Mouse (Mus musculus): Measurements from ENCODE around the gene Ndufb8. TPM values are rescaled to one million over a fixed set of nuclear protein-coding genes. Genes with fewer than 3 reads are reported as not detected.
A peak's percentile ranks its signal among the peaks of the same experiment; 100 is the strongest.

The Ndufb8 gene
- polyA plus RNA-seq, 1 experiment from 2014 or later = 428 TPM

DNA sequence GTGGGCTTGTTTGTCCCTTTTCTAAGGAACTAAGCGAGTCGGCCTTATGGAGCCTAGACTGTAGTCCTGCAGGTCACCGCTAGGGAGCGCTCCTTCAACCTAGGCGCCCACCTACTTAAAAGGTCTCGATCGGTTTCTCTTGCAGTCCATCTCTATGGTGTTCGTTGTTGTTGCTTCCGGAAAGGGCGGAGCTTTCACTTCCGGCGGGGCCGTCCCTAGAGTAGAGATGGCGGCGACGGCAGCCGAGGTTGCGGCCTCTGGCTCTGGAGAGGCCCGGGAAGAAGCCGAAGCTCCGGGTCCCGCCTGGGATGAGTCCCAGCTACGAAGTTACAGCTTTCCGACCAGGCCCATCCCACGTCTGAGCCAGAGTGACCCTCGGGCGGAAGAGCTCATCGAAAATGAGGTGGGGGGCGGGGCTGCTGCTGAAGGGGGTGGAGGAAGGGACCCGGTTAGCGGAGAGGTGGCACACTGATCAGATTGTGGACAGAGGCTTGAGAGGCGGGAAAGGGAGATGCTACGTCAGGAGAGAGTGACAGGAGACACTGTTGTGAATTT lies 7.5 kb upstream of the Ndufb8 start, which contains the start of gene Hif1an:
Hif1an (plus strand) TSS at position 199 of the 555 bp plus-strand sequence.
- peak; percentile 98 for ATAC-seq (replicated peaks)
- Histone ChIP-seq H3K4me1 (peaks cover 26% of the 10 kb centered on the region), H3K36me3 (peaks cover 26% of the 10 kb centered on the region), H3K27me3 (peaks cover 7% of the 10 kb centered on the region; the same call in 1 of the 2 replicates), H3K4me2 (replicated peaks) (peak within 1 kb of the TSS; percentile 79), H3K9ac (replicated peaks) (peak within 1 kb of the TSS; percentile 75), H3K4me3 (peak within 1 kb of the TSS; percentile 82), H3K9me3 (no peaks in the 10 kb centered on the region), H3K27ac (replicated peaks) (peak within 1 kb of the TSS; percentile 79)
- WGBS = under 1% methylated on average over 33 of the region's 33 CpGs

DNA sequence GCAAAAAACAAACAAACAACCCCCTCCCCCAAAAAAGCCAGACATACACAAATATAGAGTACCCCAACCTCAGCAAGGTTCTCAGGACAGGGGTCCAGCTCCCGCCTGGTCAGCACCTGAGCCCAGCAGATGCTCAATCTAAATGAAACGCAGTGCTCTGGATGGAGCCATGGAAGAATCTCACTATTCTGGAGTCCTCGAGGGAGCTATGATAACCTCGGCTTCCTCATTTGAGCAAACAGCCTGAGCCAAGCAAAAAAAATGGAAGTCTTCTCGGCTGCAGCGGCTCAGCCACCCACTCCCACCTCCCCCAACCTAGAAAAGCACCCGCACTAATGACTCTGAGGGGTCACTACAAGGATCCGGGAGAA lies 765 bp downstream of the Ndufb8 start:
- ATAC-seq (replicated peaks) = peak; percentile 60
- 0 out of 2 replicates have a peak overlapping the region, but pooled peaks have one; percentile 62 for H3K27ac ChIP-seq (replicated peaks)
- whole genome bisulfite sequencing = 5% methylated on average over 8 of the region's 8 CpGs

DNA sequence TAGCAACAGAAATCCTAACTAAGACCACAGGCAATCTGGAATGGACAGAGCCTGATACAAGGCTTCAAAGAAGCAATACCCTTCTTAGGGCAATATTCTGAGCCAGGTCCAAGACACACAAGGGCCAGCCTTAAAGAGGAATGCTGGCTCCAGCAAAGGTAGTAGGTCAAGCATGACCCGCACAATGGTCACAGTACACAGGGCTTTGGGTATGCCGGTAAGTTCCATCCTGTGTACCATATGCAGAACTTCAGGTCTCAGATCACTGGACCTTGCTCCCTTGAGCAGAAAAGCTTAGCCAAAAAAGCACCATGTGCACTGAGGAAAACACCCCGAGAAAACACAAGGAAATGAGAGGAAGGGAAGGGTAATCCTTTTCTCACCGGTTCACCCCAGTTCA lies 2.0 kb downstream of the Ndufb8 start:
- 0 out of 2 replicates have a peak, but pooled peaks cover under 1% of the 10 kb centered on the region for H3K27me3 ChIP-seq
- H3K36me3 ChIP-seq = peaks cover 47% of the 10 kb centered on the region
- 92% methylated on average over 4 of the region's 4 CpGs for WGBS
- no peak overlapping the region for H3K27ac ChIP-seq (replicated peaks)
- peaks cover 21% of the 10 kb centered on the region for H3K4me1 ChIP-seq
- no peak for ATAC-seq (replicated peaks)
- H3K4me2 ChIP-seq (replicated peaks) = no peak overlapping the region
- no peak overlapping the region for H3K9ac ChIP-seq (replicated peaks)
- no peak overlapping the region for H3K4me3 ChIP-seq
- no peaks in the 10 kb centered on the region for H3K9me3 ChIP-seq

More for the DNA sequence above, 765 bp downstream of the Ndufb8 start:
- Histone ChIP-seq H3K9ac (replicated peaks) (peak overlapping the region; percentile 86), H3K27me3 (peaks cover 7% of the 10 kb centered on the region; the same call in 1 of the 2 replicates), H3K4me3 (peak overlapping the region; percentile 80), H3K4me1 (peaks cover 21% of the 10 kb centered on the region), H3K36me3 (peaks cover 35% of the 10 kb centered on the region), H3K4me2 (replicated peaks) (peak overlapping the region; percentile 68), H3K9me3 (no peaks in the 10 kb centered on the region)

DNA sequence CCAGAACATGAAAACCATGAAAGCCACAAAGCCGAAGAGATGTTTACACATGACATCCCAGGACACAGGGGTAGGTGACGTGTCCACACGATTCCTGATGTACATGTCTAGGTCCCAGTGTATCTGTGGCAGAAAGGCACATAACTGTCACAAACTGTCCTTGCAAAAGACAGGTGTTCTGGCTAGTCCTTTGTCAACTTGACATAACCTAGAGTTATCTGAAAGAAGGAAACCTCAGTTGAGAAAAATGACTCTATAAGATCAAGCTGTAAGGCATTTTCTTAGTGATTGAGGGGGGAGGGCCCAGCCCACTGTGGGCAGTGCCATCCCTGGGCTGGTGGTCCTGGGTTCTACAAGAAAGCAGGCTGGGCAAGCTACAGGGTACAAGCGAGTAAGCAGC lies 2.5 kb downstream of the Ndufb8 start, which contains the start of gene Gm20538:
Gm20538 (minus strand) TSS at position 101 of the 400 bp plus-strand sequence.
- no peak for ATAC-seq (replicated peaks)
- WGBS = 95% methylated on average over 4 of the region's 4 CpGs
- no peak within 1 kb of the TSS; the same call in 1 of the 2 replicates for H3K4me2 ChIP-seq (replicated peaks)
- no peak within 1 kb of the TSS for H3K27ac ChIP-seq (replicated peaks)
- H3K4me3 ChIP-seq = no peak within 1 kb of the TSS
- no peaks in the 10 kb centered on the region for H3K27me3 ChIP-seq
- no peaks in the 10 kb centered on the region for H3K9me3 ChIP-seq
- H3K4me1 ChIP-seq = peaks cover 21% of the 10 kb centered on the region
- no peak within 1 kb of the TSS for H3K9ac ChIP-seq (replicated peaks)
- H3K36me3 ChIP-seq = peaks cover 53% of the 10 kb centered on the region

DNA sequence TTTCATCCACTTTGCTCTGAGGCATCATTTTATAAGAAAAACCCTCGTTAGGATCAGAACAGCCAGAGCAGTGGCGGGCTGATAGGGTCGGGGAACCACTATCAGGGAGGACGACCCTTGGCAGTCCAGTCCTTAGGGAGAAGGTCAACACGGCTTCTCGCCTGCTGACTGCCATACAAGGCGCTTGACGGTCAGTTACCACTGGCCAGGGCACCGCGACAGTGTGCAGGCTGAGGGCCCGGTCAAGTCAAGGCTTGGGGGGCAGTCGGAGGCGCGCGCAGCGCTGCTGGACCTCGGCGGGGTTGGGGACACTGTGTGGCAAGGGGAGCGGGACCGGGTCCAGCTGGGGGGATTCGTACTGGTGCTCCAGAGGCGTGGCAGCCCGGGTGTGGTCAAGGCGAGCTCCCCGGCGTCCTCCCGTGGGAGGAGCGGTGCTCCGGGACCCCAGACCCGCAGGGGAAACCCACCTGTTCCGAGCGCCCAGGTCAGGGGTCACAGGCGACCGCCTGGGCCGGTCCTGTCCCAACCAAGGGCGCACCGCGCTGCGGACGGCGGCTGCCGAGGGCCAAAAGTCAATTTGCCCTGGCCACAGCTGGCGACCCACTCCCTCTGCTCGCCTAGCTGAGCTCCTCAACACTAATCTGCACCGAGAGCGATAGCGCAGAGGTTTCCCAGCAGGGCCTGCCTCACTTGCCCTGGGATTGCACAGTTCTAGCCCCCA lies 9.8 kb downstream of the Ndufb8 start, which contains the start of gene Sec31b:
Sec31b (minus strand) TSS at position 544 of the 721 bp plus-strand sequence.
- Histone ChIP-seq H3K9me3 (0 out of 2 replicates have a peak, but pooled peaks cover under 1% of the 10 kb centered on the region), H3K4me2 (replicated peaks) (peak within 1 kb of the TSS; percentile 36), H3K4me3 (peak within 1 kb of the TSS; percentile 24), H3K27me3 (peaks cover 36% of the 10 kb centered on the region), H3K36me3 (peaks cover 28% of the 10 kb centered on the region), H3K27ac (replicated peaks) (no peak within 1 kb of the TSS), H3K9ac (replicated peaks) (0 out of 2 replicates have a peak within 1 kb of the TSS, but pooled peaks have one; percentile 8), H3K4me1 (peaks cover 8% of the 10 kb centered on the region)
- 0 out of 2 replicates have a peak, but pooled peaks have one; percentile 26 for ATAC-seq (replicated peaks)
- under 1% methylated on average over 47 of the region's 47 CpGs for WGBS

DNA sequence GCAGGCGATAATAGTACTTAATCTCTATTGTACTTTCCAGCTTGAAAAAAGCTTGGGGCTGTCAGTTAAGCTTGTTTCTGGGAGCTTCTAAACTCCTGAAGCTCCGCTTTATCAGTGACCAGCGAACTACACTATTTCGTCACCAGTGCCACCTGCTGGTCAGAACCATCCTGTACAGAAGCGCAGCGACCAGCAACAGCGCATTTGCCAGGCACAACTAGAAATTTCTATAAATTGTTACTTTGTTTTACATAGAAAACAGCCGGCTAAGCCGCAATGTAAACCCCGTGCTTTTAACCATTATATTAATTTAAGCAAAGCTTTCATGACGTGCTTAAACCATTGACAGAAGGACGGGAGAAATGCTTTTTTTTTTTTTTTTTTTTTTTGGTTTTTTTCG lies 10.5 kb downstream of the Ndufb8 start:
- Histone ChIP-seq H3K9me3 (0 out of 2 replicates have a peak, but pooled peaks cover 4% of the 10 kb centered on the region), H3K9ac (replicated peaks) (no peak overlapping the region), H3K36me3 (peaks cover 21% of the 10 kb centered on the region), H3K27ac (replicated peaks) (no peak overlapping the region), H3K4me2 (replicated peaks) (peak overlapping the region; percentile 36; the same call in 1 of the 2 replicates), H3K4me3 (no peak overlapping the region), H3K27me3 (peaks cover 36% of the 10 kb centered on the region), H3K4me1 (peaks cover 8% of the 10 kb centered on the region)
- ATAC-seq (replicated peaks) = no peak
- WGBS = 2% methylated on average over 13 of the region's 13 CpGs

DNA sequence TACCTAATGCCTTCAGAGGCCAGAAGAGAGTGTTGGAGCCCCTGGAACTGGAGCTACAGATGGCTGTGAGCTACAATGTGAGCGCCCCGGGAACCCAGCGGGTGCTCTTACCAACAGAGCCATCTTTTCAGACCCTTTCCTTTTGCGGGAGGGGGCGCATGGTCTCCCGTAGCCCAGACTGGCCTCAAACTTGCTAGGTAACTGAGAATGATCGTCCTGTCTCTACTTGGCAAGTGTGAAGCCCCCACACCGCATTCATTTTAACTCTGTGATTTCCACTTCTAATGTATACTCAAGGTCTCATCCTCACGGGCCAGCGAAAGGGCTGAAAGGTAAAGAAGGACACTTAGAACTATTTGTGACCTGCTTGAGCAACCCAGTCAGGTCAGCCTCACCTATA lies 10.9 kb downstream of the Ndufb8 start:
- H3K27me3 ChIP-seq = peaks cover 36% of the 10 kb centered on the region
- no peak overlapping the region for H3K4me2 ChIP-seq (replicated peaks)
- ATAC-seq (replicated peaks) = no peak
- no peak overlapping the region for H3K27ac ChIP-seq (replicated peaks)
- 49% methylated on average over 10 of the region's 10 CpGs for WGBS
- H3K36me3 ChIP-seq = peaks cover 17% of the 10 kb centered on the region
- H3K4me3 ChIP-seq = no peak overlapping the region
- H3K4me1 ChIP-seq = peaks cover 8% of the 10 kb centered on the region
- H3K9me3 ChIP-seq = 0 out of 2 replicates have a peak, but pooled peaks cover 4% of the 10 kb centered on the region
- H3K9ac ChIP-seq (replicated peaks) = no peak overlapping the region

DNA sequence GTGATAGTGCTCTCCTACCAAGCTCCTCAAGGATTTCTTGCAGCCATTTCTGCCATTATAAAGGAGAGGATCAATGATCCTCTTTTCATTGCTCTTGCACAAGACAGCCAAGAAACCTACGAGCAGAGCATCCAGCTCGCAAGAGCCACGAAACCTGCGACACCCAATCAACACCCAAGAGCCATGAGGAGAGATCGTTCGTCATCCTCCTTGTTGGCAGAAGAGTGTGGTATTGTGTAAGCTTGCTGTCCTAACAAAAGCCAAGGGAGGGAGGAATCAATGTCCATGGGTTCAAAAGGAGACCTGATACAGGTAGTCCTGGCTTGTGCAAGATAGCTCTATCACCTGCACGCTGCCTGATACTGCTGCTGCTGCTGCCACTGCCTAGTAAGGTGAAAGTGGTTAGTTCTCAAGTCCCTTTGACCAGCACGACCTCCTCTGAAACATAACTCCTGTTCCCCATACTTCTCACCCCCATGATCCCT lies 12.5 kb downstream of the Ndufb8 start:
- Histone ChIP-seq H3K4me2 (replicated peaks) (no peak overlapping the region), H3K27ac (replicated peaks) (no peak overlapping the region), H3K9me3 (0 out of 2 replicates have a peak, but pooled peaks cover 4% of the 10 kb centered on the region), H3K9ac (replicated peaks) (no peak overlapping the region), H3K4me1 (peaks cover 8% of the 10 kb centered on the region), H3K27me3 (peaks cover 36% of the 10 kb centered on the region), H3K36me3 (peaks cover under 1% of the 10 kb centered on the region; the same call in 1 of the 2 replicates), H3K4me3 (no peak overlapping the region)
- no peak for ATAC-seq (replicated peaks)
- WGBS = 89% methylated on average over 8 of the region's 8 CpGs

DNA sequence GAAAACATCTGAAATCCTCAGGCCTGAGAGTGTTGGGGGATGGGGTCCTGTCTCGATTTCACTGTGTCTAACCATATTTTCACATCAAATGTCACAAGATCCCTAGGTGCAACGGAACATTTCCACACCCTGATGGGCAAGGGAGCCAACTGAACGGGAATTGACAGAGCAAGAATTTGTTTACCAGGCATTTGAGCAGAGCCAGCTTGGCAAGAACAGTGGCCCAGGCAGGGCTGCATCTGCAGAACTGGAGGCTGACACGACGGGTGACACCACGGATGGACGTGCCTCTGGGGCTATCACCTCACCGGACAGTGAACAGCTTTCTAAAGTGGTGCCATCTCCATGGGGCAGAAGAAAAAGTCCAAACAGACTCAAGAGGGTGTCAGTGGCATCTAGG lies 17.8 kb downstream of the Ndufb8 start:
- Histone ChIP-seq H3K4me3 (no peak overlapping the region), H3K36me3 (no peaks in the 10 kb centered on the region), H3K4me1 (no peaks in the 10 kb centered on the region), H3K4me2 (replicated peaks) (no peak overlapping the region), H3K27ac (replicated peaks) (no peak overlapping the region), H3K9ac (replicated peaks) (no peak overlapping the region), H3K9me3 (0 out of 2 replicates have a peak, but pooled peaks cover 4% of the 10 kb centered on the region), H3K27me3 (no peaks in the 10 kb centered on the region)
- WGBS = 89% methylated on average over 8 of the region's 8 CpGs
- no peak for ATAC-seq (replicated peaks)

DNA sequence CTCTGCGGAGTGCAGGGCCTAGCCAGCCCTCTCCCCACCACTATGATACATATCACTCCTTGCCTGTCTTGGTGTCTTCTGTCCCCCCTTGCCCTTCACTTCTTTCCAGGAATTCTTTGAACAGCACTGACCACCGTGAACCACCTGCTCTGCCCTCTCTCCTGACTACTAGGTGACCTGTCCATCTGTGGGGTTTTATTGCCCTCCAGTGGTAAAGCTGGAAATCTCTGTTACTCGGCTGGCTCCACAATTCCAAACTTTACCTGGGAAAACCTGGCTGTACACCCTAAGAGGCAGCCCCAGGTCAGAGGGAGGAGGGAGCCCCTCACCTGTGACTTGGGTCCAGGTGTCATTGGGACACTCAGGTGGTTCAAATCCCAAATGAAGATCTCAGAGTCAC lies 19.9 kb downstream of the Ndufb8 start:
- no peak overlapping the region for H3K4me3 ChIP-seq
- WGBS = 28% methylated on average over 3 of the region's 3 CpGs
- no peak overlapping the region for H3K4me2 ChIP-seq (replicated peaks)
- H3K9me3 ChIP-seq = 0 out of 2 replicates have a peak, but pooled peaks cover 2% of the 10 kb centered on the region
- no peak overlapping the region for H3K27ac ChIP-seq (replicated peaks)
- no peaks in the 10 kb centered on the region for H3K36me3 ChIP-seq
- no peaks in the 10 kb centered on the region for H3K27me3 ChIP-seq
- H3K9ac ChIP-seq (replicated peaks) = no peak overlapping the region
- ATAC-seq (replicated peaks) = no peak
- no peaks in the 10 kb centered on the region for H3K4me1 ChIP-seq

DNA sequence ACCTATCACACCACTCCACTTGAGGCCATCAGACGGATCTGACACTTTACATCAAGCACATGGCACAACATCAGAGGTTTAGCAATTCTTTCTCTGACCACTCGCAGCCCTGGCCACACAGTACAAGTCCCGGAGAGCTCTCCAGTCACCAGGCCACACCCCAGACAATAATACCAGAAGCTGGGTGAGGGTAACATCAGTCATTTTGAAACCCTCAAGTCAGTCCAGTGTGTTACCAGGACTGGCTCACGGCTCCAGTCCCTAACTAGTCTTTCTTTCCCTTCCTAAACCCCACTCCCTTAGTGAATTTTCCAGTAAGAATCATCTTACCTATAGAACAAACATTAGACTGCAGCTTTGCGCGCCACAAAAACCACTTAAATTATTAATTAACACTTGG lies 25.2 kb downstream of the Ndufb8 start:
- Histone ChIP-seq H3K36me3 (no peaks in the 10 kb centered on the region), H3K4me3 (no peak overlapping the region), H3K4me1 (no peaks in the 10 kb centered on the region), H3K9me3 (no peaks in the 10 kb centered on the region), H3K4me2 (replicated peaks) (no peak overlapping the region), H3K9ac (replicated peaks) (no peak overlapping the region), H3K27ac (replicated peaks) (no peak overlapping the region), H3K27me3 (peaks cover 8% of the 10 kb centered on the region; the same call in 1 of the 2 replicates)
- 76% methylated on average over 6 of the region's 6 CpGs for WGBS
- ATAC-seq (replicated peaks) = no peak
